In genomic region chr11:117319543-117320335, GRCm38 (mm10) we compare ENCODE assay signal across 9 mouse cellular contexts.
DNase-seq lines count a peak whose midpoint lies in the region; ATAC-seq lines count a peak whose summit lies in the region.
"Had no signal": no experiment of that assay in that cellular context is flagged by ENCODE, and none has a peak within 500 bp of the region (broad histone marks: within the 10 kb centered on the region; RNA-seq: fewer than 3 reads in every experiment).

No protein-coding gene starts in this region.

- H3K36me3 ChIP-seq in forebrain, embryonic 11.5 days (ENCODE audit: control insufficient read depth, insufficient read depth, low read length), result no peaks in the 10 kb centered on the region
- H3K36me3 ChIP-seq in hindbrain, embryonic 15.5 days, result no peaks in the 10 kb centered on the region

- peaks cover 35% of the 10 kb centered on the region for H3K4me1 ChIP-seq in forebrain, embryonic 11.5 days (replicated peaks; ENCODE audit: control insufficient read depth, insufficient read depth, low read length)
- peaks cover 63% of the 10 kb centered on the region for H3K4me1 ChIP-seq in hindbrain, embryonic 15.5 days (replicated peaks)

- H3K27ac ChIP-seq in forebrain, embryonic 11.5 days (ENCODE audit: low read depth, low read length), result no peak overlapping the region; the same call in 1 of the 2 replicates
- H3K27ac ChIP-seq in hindbrain, embryonic 15.5 days (replicated peaks), result peak overlapping the region; percentile 74; the same call in 1 of the 2 replicates

- H3K27me3 ChIP-seq in forebrain, embryonic 11.5 days (ENCODE audit: control insufficient read depth, insufficient read depth, low read length), result no peaks in the 10 kb centered on the region
- H3K27me3 ChIP-seq in hindbrain, embryonic 15.5 days, result no peaks in the 10 kb centered on the region
- H3K27me3 ChIP-seq: Patski had no signal

- no peak overlapping the region for H3K9ac ChIP-seq in forebrain, embryonic 11.5 days (ENCODE audit: low read length)
- no peak overlapping the region for H3K9ac ChIP-seq in hindbrain, embryonic 15.5 days

- 0 out of 2 replicates have a peak overlapping the region, but pooled peaks have one; percentile 8 for H3K4me2 ChIP-seq in forebrain, embryonic 11.5 days (ENCODE audit: low read depth, low read length, severe bottlenecking)
- H3K4me2 ChIP-seq in hindbrain, embryonic 15.5 days, result 0 out of 2 replicates have a peak overlapping the region, but pooled peaks have one; percentile 4

- WGBS in forebrain, embryonic 11.5 days, result 49% methylated on average over 14 of the region's 15 CpGs
- WGBS in hindbrain, embryonic 15.5 days, result 43% methylated on average over 14 of the region's 15 CpGs

- ATAC-seq in forebrain, embryonic 11.5 days (replicated peaks; ENCODE audit: low FRiP score), result peak; percentile 29; the same call in 1 of the 2 replicates
- ATAC-seq in hindbrain, embryonic 15.5 days (ENCODE audit: low FRiP score, low read depth), result peak; percentile 52

- intact Hi-C loops in gastrocnemius, postnatal 14 days (cut with DNase I; ENCODE audit: low total_unique reads), result loop anchor here (10.0 kb wide), 1 partner anchor 85 kb away; no protein-coding TSS in a partner anchor

- H3K4me3 ChIP-seq in forebrain, embryonic 11.5 days (ENCODE audit: low read depth, low read length), result no peak overlapping the region
- H3K4me3 ChIP-seq in hindbrain, embryonic 15.5 days, result no peak overlapping the region

- no peaks in the 10 kb centered on the region for H3K9me3 ChIP-seq in forebrain, embryonic 11.5 days (ENCODE audit: control insufficient read depth, low read length)
- H3K9me3 ChIP-seq in hindbrain, embryonic 15.5 days, result no peaks in the 10 kb centered on the region

- DNase-seq in gastrocnemius, postnatal 14 days, result peak; percentile 62
- no peak for DNase-seq in gastrocnemius, adult 8-10 months (ENCODE audit: low spot score in 2 of 2)
- DNase-seq in forebrain, embryonic 11.5 days (ENCODE audit: low spot score), result no peak
- peak; percentile 64 for DNase-seq in lung, postnatal 10 days
- peak; percentile 69 for DNase-seq in retina, postnatal 1 day
- DNase-seq in layer of hippocampus, adult 9-10 months (ENCODE audit: low spot score), result no peak
- no peak for DNase-seq in layer of hippocampus, adult 8-10 months (ENCODE audit: low spot score in 2 of 2)

Comparison
In these comparisons a context has a peak if more than half of its experiments do, and no peak if none do; other contexts are left out.
1. DNase-seq: peak in gastrocnemius, postnatal 14 days (single experiment), lung, postnatal 10 days (single experiment) and retina, postnatal 1 day (single experiment); none in gastrocnemius, adult 8-10 months (0 of 2), forebrain, embryonic 11.5 days (single experiment), layer of hippocampus, adult 9-10 months (single experiment) and layer of hippocampus, adult 8-10 months (0 of 2).